Mouse (Mus musculus) layer of hippocampus, adult 2 months (tissue): ENCODE measurements around the gene Fam198a. TPM values are rescaled to one million over a fixed set of nuclear protein-coding genes. Genes with fewer than 3 reads are reported as not detected.

Experiments
- DNase-seq, 2 experiments: peaks; one replicate each; pipeline ENCODE4 v3.0.0; 2022; ENCODE audit warnings: low spot score in 2 of 2
- H3K27ac ChIP-seq: fragments of 200-600 bp; 2 replicates; pipeline ENCODE4 v1.8.1; 2022
- H3K4me3 ChIP-seq: fragments of 200-600 bp; 2 replicates; pipeline ENCODE4 v1.8.1; 2022; ENCODE audit warnings: mild to moderate bottlenecking
- CTCF ChIP-seq: fragments of 200-600 bp; conservative IDR thresholded peaks from 2 replicates; pipeline ENCODE4 v1.8.1; 2022; ENCODE audit warnings: antibody characterized with exemption, mild to moderate bottlenecking, moderate library complexity
- total RNA-seq, 2 experiments: library from RNA; stranded (reverse); gene quantifications; 2 replicates each; pipeline ENCODE4 v1.2.3; 2021

Fam198a gene
- total RNA-seq, 2 experiments from 2014 or later = 6.7 to 9.1 TPM

DNA sequence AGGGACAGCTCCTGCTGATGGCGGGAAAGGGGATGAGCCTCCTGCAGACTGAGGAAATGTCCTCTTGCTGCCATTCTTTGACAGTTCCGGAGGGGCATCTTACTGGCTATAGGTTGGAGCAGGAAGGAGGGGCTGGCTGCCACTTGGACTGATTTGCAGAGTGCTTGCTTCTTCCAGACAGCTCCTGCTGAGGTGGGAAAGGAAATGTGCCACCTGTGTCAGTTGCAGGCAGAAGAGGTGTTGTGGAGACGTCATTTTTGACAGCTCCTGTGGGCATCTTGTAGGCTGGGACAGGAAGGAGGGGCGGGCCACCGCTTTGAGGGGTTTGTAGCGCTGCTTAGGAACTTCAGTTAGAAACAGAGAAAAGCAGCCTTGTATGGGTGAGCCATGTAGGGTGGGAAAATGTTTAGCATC is 13.3 kb upstream of the Fam198a start:
- Histone ChIP-seq H3K4me3 (peak overlapping the region; percentile 43; the same call in 1 of the 2 replicates), H3K27ac (no peak overlapping the region)
- DNase-seq = no peak
- TF ChIP-seq CTCF = no peak

- Histone ChIP-seq H3K4me3 (peak overlapping the region; percentile 43), H3K27ac (no peak overlapping the region)
- no peak for TF ChIP-seq CTCF
- no peak for DNase-seq
These were observed 12.8 kb upstream of the Fam198a start for GRCm38 (mm10) chr9:121937944-121938355.

DNA sequence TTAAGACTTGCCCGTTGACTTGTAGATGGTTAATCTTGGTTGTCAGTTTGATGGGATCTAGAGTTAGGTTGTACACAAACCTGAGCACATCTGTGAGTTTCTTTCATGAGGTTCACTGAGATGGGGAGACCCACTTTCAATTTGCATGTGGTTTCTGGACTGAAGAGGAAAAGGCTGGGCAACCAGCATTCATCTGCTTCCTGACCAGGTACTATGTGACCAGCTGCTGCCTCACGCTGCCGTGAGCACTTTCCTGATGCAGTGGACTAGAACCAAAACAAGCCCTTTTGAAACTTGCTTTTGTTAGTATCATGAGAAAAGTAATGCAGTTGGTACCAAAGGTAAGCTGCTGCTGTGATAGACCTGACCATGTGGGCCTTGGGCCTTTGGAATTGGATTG is 7.8 kb upstream of the Fam198a start:
- Histone ChIP-seq H3K4me3 (no peak overlapping the region), H3K27ac (no peak overlapping the region)
- no peak for DNase-seq
- no peak for TF ChIP-seq CTCF

GRCm38 (mm10) chr9:121943628-121944027 is 7.2 kb upstream of the Fam198a start:
- no peak overlapping the region for H3K4me3 ChIP-seq
- no peak for TF ChIP-seq CTCF
- no peak overlapping the region for H3K27ac ChIP-seq
- DNase-seq = no peak

DNA sequence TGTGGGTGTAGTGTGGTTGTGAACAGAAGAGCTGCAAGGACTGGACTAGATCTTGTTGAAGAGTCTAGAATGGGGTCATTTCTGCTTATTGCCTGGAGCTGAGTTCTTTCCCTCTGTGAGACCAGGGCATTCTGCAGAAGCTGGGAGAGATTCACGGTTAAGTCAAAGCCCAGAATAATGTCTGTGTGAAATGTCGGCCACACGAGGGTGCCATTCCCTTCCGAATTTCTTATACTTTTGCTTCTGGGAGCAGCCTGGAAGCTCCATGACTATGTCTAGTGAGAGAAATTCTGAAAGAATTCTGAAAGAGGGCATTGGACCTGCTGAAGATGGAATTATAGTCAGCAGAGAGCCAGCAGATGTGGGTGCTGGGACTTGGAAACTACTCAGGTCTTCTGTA is 3.0 kb upstream of the Fam198a start:
- peak; percentile 85 for TF ChIP-seq CTCF
- Histone ChIP-seq H3K27ac (0 out of 2 replicates have a peak overlapping the region, but pooled peaks have one; percentile 14), H3K4me3 (no peak overlapping the region)
- peak; percentile 74 to 82 for DNase-seq

- DNase-seq = no peak
- Histone ChIP-seq H3K27ac (no peak overlapping the region; the same call in 1 of the 2 replicates), H3K4me3 (no peak overlapping the region)
- no peak for TF ChIP-seq CTCF
These were observed 2.4 kb upstream of the Fam198a start for GRCm38 (mm10) chr9:121948431-121948830.

DNA sequence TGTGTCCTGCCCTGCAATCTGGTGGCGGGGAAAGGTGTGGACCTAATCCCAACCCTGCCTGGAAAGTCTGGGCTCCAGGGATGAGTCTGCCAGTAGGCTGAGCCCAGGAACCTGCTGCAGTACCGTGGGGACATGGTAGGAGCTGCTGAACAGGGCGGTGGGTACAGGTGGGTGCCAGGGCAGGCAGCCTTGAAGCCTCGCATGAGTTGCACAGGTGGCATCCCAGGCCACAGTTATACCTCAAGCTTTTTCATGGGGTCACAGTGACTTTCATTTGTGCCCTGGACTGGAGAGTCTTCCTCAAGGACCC is 281 bp downstream of the Fam198a start:
- Histone ChIP-seq H3K27ac (peak overlapping the region; percentile 83), H3K4me3 (peak overlapping the region; percentile 41)
- no peak for DNase-seq
- no peak for TF ChIP-seq CTCF

DNA sequence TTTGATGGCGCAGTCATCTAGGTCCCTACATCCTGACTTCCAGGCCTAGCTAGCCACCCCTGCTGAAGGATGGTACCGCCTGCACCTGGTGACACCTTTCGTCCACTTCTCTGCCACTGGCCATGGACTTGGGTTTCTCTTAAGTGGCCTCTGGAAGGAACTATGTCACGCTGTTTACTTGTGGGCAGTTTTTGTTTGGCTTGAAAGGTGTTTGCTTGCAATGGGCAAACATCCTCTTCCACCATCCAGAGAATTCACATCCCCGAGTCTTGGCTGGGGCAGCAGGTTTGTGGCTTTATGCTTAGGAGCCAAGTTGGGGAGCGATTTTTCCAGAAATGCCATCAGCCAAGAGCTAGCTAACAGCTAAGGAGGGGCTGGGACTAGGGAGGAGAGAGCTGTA is 1.8 kb downstream of the Fam198a start:
- peak overlapping the region; percentile 61 for H3K27ac ChIP-seq
- no peak for DNase-seq
- TF ChIP-seq CTCF = no peak
- no peak overlapping the region for H3K4me3 ChIP-seq

DNA sequence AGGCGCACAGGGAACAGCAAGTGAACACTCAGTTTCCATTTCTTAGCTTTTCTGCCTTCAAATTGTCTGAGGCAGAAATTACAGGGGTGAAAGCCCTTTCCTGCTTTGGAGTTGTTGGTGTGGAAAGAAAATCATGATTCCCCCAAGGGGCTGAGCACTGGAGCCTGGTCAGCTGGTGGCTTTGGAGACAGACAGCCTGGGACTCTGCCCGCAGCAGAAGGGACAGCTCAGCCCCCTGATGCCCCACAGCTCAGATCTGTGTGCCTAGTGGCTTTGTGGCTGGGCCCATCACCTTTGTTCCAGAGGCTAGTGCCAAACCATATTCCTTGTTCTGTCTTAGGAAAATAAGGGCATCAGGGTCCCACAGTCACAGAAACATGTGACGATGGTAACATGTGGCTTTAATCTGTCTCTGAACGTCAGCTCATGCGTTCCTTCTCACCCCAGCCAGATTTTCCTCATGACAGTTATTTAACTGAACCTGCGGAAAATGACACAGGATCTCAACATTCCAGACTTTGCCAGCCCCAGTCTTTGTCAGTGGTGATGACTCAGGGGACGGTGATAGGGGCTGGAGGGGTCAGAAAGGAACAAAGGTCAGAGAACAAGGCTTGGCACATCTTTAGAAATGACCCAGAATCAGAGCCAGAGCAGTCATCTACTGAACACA is 9.3 kb downstream of the Fam198a start:
- TF ChIP-seq CTCF = no peak
- DNase-seq = no peak
- Histone ChIP-seq H3K4me3 (no peak overlapping the region), H3K27ac (no peak overlapping the region)

DNA sequence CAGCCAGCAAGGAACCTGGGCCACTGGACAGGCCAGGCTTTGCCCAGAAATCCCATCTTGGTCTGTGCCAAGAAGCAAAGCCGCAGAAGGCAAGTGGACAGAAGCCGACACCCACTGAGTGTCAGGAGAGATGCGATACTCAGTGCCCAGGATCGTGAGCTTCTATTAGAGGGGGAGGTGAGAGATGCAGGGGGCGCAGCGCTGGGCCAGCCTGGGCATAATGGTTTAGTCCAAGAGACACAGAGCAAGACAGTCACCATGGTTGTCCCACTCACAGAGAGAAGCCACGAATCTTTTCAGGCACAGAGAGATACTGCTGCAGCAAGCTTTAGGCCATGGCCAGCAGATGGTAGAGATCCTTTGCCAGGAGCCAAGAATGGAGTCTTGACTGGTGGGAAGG is 14.2 kb downstream of the Fam198a start:
- DNase-seq = no peak
- Histone ChIP-seq H3K27ac (no peak overlapping the region), H3K4me3 (no peak overlapping the region)
- TF ChIP-seq CTCF = no peak

- TF ChIP-seq CTCF = no peak
- Histone ChIP-seq H3K27ac (no peak overlapping the region), H3K4me3 (no peak overlapping the region)
- no peak for DNase-seq
These were observed 17.5 kb downstream of the Fam198a start for GRCm38 (mm10) chr9:121968258-121968657.

DNA sequence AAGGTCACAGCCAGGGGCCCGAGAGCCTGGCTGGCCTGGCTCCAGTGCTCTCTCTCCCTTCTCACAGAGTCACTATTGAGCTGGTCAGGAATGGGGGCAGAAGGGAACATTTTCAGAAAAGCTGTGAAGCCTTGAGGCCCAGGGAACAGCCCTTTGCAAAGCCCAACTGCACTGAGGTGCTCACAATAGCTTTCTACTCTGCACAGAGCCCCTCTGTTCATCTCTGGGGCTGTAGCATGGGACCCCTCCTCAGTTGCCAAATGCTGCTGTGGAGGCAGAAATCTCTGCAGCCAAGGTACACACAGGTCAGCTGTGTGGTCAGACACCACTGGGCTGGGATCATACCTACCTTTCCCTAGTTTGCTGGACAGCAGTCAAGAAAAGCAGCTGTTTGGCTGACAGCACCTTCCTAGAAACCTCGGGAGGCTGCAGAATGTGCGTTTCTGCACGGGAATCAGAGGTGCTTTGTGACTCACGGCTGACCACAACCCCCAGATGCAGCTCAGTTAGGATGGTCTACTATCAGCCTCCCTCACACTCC is 19.1 kb downstream of the Fam198a start:
- TF ChIP-seq CTCF = no peak
- H3K27ac ChIP-seq = peak overlapping the region; percentile 73; the same call in 1 of the 2 replicates
- no peak for DNase-seq
- no peak overlapping the region for H3K4me3 ChIP-seq

- DNase-seq = no peak
- Histone ChIP-seq H3K4me3 (no peak overlapping the region), H3K27ac (peak overlapping the region; percentile 85)
- TF ChIP-seq CTCF = no peak
These were observed 22.4 kb downstream of the Fam198a start for GRCm38 (mm10) chr9:121973207-121973606.
